Mouse (Mus musculus) olfactory bulb, adult 2 months (tissue): ENCODE measurements around the gene Plekhb2. TPM values are rescaled to one million over a fixed set of nuclear protein-coding genes. Genes with fewer than 3 reads are reported as not detected.

ENCODE experiments used
- H3K27ac ChIP-seq: fragments of 200-500 bp; 2 replicates; pipeline ENCODE4 v1.5.1; 2012; ENCODE audit warnings: low read depth, low read length; ENCODE audit not compliant: insufficient read depth
- H3K4me1 ChIP-seq: fragments of 200-500 bp; 2 replicates; pipeline ENCODE4 v1.6.1; 2012; ENCODE audit warnings: low read length; ENCODE audit not compliant: control insufficient read depth, insufficient read depth
- H3K4me3 ChIP-seq: fragments of 200-500 bp; 2 replicates; pipeline ENCODE4 v1.5.1; 2012; ENCODE audit warnings: mild to moderate bottlenecking, low read depth, low read length, moderate library complexity; ENCODE audit not compliant: insufficient read depth
- CTCF ChIP-seq: fragments of 200-500 bp; IDR thresholded peaks from 2 replicates; pipeline ENCODE4 v1.5.1; 2012; ENCODE audit warnings: low read depth, mild to moderate bottlenecking, low read length, moderate library complexity; ENCODE audit not compliant: insufficient read depth
- POLR2A ChIP-seq: fragments of 200-500 bp; IDR thresholded peaks from 2 replicates; pipeline ENCODE4 v1.6.1; 2012; ENCODE audit warnings: mild to moderate bottlenecking, low read depth, low read length, moderate library complexity; ENCODE audit not compliant: insufficient read depth
- WGBS: fragments of 180-500 bp; shearing (Covaris S2); methylation state at CpG from one replicate; pipeline ENCODE4 v1.1.7; 2018; 5-methylcytosine and 5-hydroxymethylcytosine counted together
- polyA plus RNA-seq: library from polyadenylated mRNA; stranded (reverse); fragments of >200 nt; gene quantifications from 2 replicates; pipeline ENCODE4 v1.2.4, GENCODE M21; 2012; ENCODE audit warnings: low replicate concordance; ENCODE audit not compliant: missing spikeins, insufficient read depth, insufficient read length

Gene Plekhb2
- polyA plus RNA-seq, 1 experiment = not detected

DNA sequence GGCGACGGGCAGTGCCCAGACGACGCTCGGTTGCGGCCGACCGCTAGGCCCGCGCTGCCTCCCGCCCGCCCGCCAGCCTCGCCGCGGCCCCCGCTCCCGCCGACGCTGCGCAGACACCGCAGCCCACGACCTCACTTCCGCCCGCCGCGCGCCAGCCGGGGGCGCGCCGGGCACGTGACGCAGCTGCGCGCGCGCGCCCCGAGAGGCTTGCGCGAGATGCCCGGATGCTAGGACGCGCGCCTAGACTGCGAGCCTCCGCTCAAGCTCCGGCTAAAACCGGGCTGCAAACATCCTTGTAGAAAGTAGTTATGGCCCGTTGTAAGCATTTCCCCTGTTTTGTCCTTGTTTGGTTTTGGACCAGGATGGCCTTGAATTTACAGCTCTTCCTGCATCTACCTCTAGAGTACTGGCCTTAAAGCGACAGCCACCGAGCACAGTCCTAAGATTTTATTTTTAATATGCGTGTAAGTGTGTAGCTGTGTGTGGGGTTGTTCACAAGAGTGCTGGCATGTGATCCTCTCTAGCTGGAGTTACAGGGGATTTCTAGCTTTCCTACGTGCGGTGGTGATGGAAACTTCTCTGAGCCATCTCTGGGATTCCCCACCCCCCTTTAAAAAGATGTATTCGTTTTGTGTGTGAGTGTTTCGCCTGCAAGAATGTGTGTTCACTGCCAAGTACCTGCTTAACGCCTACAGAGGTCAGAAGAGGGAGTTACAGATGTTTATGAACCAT, 6.7 kb upstream of the Plekhb2 start, which contains the start of gene Fam168b:
Gene Fam168b (minus strand): TSS at position 179 of the 732 bp plus-strand sequence.
- TF ChIP-seq POLR2A = peak; percentile 95
- no peak for TF ChIP-seq CTCF
- Histone ChIP-seq H3K27ac (peak within 1 kb of the TSS; percentile 88), H3K4me1 (peaks cover 8% of the 10 kb centered on the region), H3K4me3 (peak within 1 kb of the TSS; percentile 60)
- WGBS = under 1% methylated on average over 58 of the region's 59 CpGs

GRCm38 (mm10) chr1:34847070-34847469, 2.7 kb upstream of the Plekhb2 start:
- H3K4me1 ChIP-seq = peaks cover 11% of the 10 kb centered on the region; the same call in 1 of the 2 replicates
- WGBS = 91% methylated on average over 3 of the region's 3 CpGs
- no peak overlapping the region for H3K4me3 ChIP-seq
- no peak overlapping the region for H3K27ac ChIP-seq
- TF ChIP-seq CTCF (no peak), POLR2A (no peak)

GRCm38 (mm10) chr1:34850343-34851136, 764 bp downstream of the Plekhb2 start:
- Histone ChIP-seq H3K27ac (no peak overlapping the region), H3K4me3 (peak overlapping the region; percentile 85), H3K4me1 (peaks cover 14% of the 10 kb centered on the region; the same call in 1 of the 2 replicates)
- TF ChIP-seq CTCF = no peak
- WGBS = 45% methylated on average over 11 of the region's 11 CpGs

GRCm38 (mm10) chr1:34851562-34851961, 1.8 kb downstream of the Plekhb2 start:
- H3K4me3 ChIP-seq = no peak overlapping the region
- H3K27ac ChIP-seq = no peak overlapping the region

DNA sequence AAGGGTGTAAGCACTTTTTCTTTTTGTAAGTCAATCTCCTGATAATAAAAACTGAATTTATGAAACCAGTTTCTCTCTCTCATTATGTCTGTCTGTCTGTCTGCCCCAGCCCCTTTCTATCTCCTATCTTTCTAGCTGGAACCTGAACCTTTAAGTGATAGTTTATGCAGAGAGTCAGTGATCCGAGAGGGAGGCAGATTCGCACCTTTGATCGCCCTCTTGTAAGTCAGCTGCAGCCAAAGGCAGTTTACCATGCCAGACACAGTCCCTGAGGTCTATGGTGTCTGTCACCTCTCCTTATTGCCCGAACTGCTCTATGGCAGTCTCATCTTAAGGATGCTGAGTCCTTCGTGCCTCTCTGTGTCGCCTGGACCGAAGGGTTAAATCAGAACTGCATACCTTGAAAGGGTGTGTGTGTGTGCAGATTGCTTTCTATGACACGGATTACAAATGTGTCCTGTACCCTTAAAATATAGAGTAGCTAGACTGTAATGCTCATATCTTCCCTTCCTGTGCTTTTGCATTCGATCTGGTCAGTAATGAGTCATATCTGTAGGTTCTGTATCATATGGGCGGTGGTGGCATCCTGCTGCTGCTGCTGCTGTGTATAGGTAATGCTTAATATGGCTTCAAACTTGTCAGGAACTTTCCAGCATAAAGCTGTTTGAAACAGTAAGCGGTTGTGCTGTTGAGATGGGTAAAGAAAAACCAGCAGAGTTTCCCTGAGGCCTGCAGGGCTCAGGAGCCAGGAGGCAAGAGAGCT, 2.5 kb downstream of the Plekhb2 start:
- peaks cover 14% of the 10 kb centered on the region; the same call in 1 of the 2 replicates for H3K4me1 ChIP-seq
- TF ChIP-seq CTCF (no peak), POLR2A (no peak)
- no peak overlapping the region for H3K27ac ChIP-seq
- 0 out of 2 replicates have a peak overlapping the region, but pooled peaks have one; percentile 1 for H3K4me3 ChIP-seq
- 74% methylated on average over 11 of the region's 11 CpGs for WGBS

More at GRCm38 (mm10) chr1:34851562-34851961, 1.8 kb downstream of the Plekhb2 start:
- TF ChIP-seq CTCF (no peak), POLR2A (no peak)
- peaks cover 14% of the 10 kb centered on the region; the same call in 1 of the 2 replicates for H3K4me1 ChIP-seq
- 45% methylated on average over 6 of the region's 6 CpGs for WGBS

DNA sequence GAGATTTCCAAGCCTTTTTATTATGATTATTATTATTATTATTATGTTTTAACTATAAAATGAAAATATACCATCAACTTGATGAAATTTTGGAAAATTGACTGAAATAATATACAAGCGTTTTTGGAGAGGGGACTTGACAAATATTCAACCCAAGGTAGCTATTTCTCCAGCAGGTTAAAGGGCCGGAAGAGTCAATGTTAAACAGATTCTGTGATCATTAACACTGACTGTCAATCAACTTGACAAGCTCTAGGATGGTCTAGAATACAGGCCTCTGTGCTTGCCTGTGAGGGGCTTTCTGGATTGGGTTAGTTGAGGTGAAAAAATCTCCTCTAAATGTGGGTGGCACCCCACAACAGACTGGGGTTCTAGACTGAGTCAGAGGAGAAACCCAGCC, 4.0 kb downstream of the Plekhb2 start:
- Histone ChIP-seq H3K4me3 (no peak overlapping the region), H3K4me1 (peaks cover 14% of the 10 kb centered on the region; the same call in 1 of the 2 replicates), H3K27ac (no peak overlapping the region)
- WGBS = 97% methylated on average over 2 of the region's 2 CpGs
- TF ChIP-seq POLR2A (no peak), CTCF (no peak)

- TF ChIP-seq POLR2A (no peak), CTCF (no peak)
- 82% methylated on average over 12 of the region's 12 CpGs for whole genome bisulfite sequencing
- Histone ChIP-seq H3K27ac (no peak overlapping the region), H3K4me3 (no peak overlapping the region), H3K4me1 (peaks cover 11% of the 10 kb centered on the region; the same call in 1 of the 2 replicates)
Measured at GRCm38 (mm10) chr1:34855056-34855739, 5.4 kb downstream of the Plekhb2 start.

- Histone ChIP-seq H3K4me1 (peaks cover 9% of the 10 kb centered on the region), H3K4me3 (no peak overlapping the region), H3K27ac (no peak overlapping the region)
- TF ChIP-seq POLR2A = no peak
- no peak for TF ChIP-seq CTCF
- 78% methylated on average over 5 of the region's 5 CpGs for WGBS
Measured at GRCm38 (mm10) chr1:34858671-34859070, 8.9 kb downstream of the Plekhb2 start.
